Mouse (Mus musculus) heart, postnatal 36 days (tissue): ENCODE measurements around the gene Prpf38a. TPM values are rescaled to one million over a fixed set of nuclear protein-coding genes. Genes with fewer than 3 reads are reported as not detected.

Experiments
- total RNA-seq, 2 experiments: library from RNA; stranded (reverse); gene quantifications; 2 replicates each; pipeline ENCODE4 v1.2.3; 2021

Prpf38a gene
- total RNA-seq, 2 experiments from 2014 or later = 15.3 to 18.4 TPM

Other genes starting within 250 kb of the Prpf38a start
- gene Shisal2a, start 196.0 kb downstream of the Prpf38a start, total RNA-seq = not detected
- gene Gpx7, start 172.4 kb downstream of the Prpf38a start, total RNA-seq = 1 to 10 TPM; 8.9 to 9.9 TPM
- 10 to 100 TPM; 17.7 to 26.0 TPM for gene Tut4, start 119.9 kb downstream of the Prpf38a start, total RNA-seq
- gene Orc1, start 87 bp upstream of the Prpf38a start, total RNA-seq = under 1 TPM in 1 of 2 experiments, not detected in 1; 0.19 TPM
- gene Cc2d1b, start 40.6 kb upstream of the Prpf38a start, total RNA-seq = 10 to 100 TPM; 15.6 to 16.3 TPM
- under 1 TPM; 0.36 to 0.51 TPM for gene 3110021N24Rik, start 140.3 kb upstream of the Prpf38a start, total RNA-seq
- 10 to 100 TPM; 27.4 to 28.0 TPM for gene Zfyve9, start 201.5 kb upstream of the Prpf38a start, total RNA-seq